Mouse (Mus musculus): ENCODE results near the gene Asf1b. TPM values are rescaled to one million over a fixed set of nuclear protein-coding genes. Genes with fewer than 3 reads are reported as not detected.

Asf1b gene
- polyA plus RNA-seq, 1 experiment = 3.6 TPM

- H3K4me1 ChIP-seq (ENCODE audit: control insufficient read depth, insufficient read depth, low read length) = no peaks in the 10 kb centered on the region
- TF ChIP-seq CTCF (conservative IDR thresholded peaks at IDR 0.05; ENCODE audit: insufficient read depth, insufficient read length, low read depth, low read length) (no peak), POLR2A (IDR thresholded peaks at IDR 0.05; ENCODE audit: low read depth, low read length) (no peak)
- no peaks in the 10 kb centered on the region for H3K27me3 ChIP-seq (replicated peaks; ENCODE audit: control insufficient read depth, insufficient read depth, low read length)
- WGBS = 88% methylated on average over 2 of the region's 2 CpGs
- peaks cover 1% of the 10 kb centered on the region; the same call in 1 of the 2 replicates for H3K36me3 ChIP-seq (ENCODE audit: control insufficient read depth, insufficient read depth, low read length)
- no peak overlapping the region for H3K27ac ChIP-seq (ENCODE audit: insufficient read depth, low read depth, low read length)
- DNase-seq = no peak
- no peak overlapping the region for H3K4me3 ChIP-seq (ENCODE audit: insufficient read depth, low read depth, low read length)
Observed at GRCm38 (mm10) chr8:83992488-83992887, 37.2 kb downstream of the Asf1b start.

DNA sequence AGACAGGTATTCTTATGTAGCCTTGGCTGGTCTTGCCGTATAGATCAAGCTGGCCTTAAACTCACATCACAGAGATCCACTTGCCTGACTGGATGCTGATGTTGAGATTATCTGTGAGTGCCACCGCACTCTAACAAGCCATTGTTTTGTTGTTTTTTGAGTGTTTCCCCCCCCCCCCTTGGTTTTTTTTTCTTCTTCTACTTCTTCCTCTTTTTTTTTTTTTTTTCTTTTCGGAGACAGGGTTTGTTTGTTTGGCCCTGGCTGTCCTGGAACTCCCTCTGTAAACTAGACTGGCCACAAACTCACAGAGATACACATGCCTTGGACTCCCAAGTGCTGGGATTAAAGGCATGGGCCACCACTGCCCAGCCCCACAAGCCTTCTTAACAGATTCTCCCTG lies 38.7 kb downstream of the Asf1b start:
- H3K27me3 ChIP-seq (replicated peaks; ENCODE audit: control insufficient read depth, insufficient read depth, low read length) = no peaks in the 10 kb centered on the region
- no peak overlapping the region for H3K4me3 ChIP-seq (ENCODE audit: insufficient read depth, low read depth, low read length)
- WGBS = 86% methylated on average over 3 of the region's 3 CpGs
- no peak overlapping the region for H3K27ac ChIP-seq (ENCODE audit: insufficient read depth, low read depth, low read length)
- peaks cover 1% of the 10 kb centered on the region; the same call in 1 of the 2 replicates for H3K36me3 ChIP-seq (ENCODE audit: control insufficient read depth, insufficient read depth, low read length)
- TF ChIP-seq CTCF (conservative IDR thresholded peaks at IDR 0.05; ENCODE audit: insufficient read depth, insufficient read length, low read depth, low read length) (no peak), POLR2A (IDR thresholded peaks at IDR 0.05; ENCODE audit: low read depth, low read length) (no peak)
- no peak for DNase-seq
- peaks cover 3% of the 10 kb centered on the region; the same call in 1 of the 2 replicates for H3K4me1 ChIP-seq (ENCODE audit: control insufficient read depth, insufficient read depth, low read length)

- Histone ChIP-seq H3K4me1 (ENCODE audit: control insufficient read depth, insufficient read depth, low read length) (peaks cover 7% of the 10 kb centered on the region; the same call in 1 of the 2 replicates), H3K36me3 (ENCODE audit: control insufficient read depth, insufficient read depth, low read length) (no peaks in the 10 kb centered on the region), H3K27me3 (replicated peaks; ENCODE audit: control insufficient read depth, insufficient read depth, low read length) (no peaks in the 10 kb centered on the region), H3K4me3 (ENCODE audit: insufficient read depth, low read depth, low read length) (no peak overlapping the region; the same call in 1 of the 2 replicates), H3K27ac (ENCODE audit: insufficient read depth, low read depth, low read length) (no peak overlapping the region; the same call in 1 of the 2 replicates)
- DNase-seq = no peak
- TF ChIP-seq CTCF (conservative IDR thresholded peaks at IDR 0.05; ENCODE audit: insufficient read depth, insufficient read length, low read depth, low read length) (no peak), POLR2A (IDR thresholded peaks at IDR 0.05; ENCODE audit: low read depth, low read length) (no peak)
- 38% methylated on average over 12 of the region's 12 CpGs for WGBS
Observed at GRCm38 (mm10) chr8:83995973-83996372, 40.7 kb downstream of the Asf1b start.

- Histone ChIP-seq H3K27me3 (replicated peaks; ENCODE audit: control insufficient read depth, insufficient read depth, low read length) (no peaks in the 10 kb centered on the region), H3K36me3 (ENCODE audit: control insufficient read depth, insufficient read depth, low read length) (no peaks in the 10 kb centered on the region), H3K27ac (ENCODE audit: insufficient read depth, low read depth, low read length) (peak overlapping the region; percentile 96), H3K4me1 (ENCODE audit: control insufficient read depth, insufficient read depth, low read length) (peaks cover 7% of the 10 kb centered on the region; the same call in 1 of the 2 replicates), H3K4me3 (ENCODE audit: insufficient read depth, low read depth, low read length) (peak overlapping the region; percentile 61)
- no peak for TF ChIP-seq CTCF (conservative IDR thresholded peaks at IDR 0.05; ENCODE audit: insufficient read depth, insufficient read length, low read depth, low read length)
- TF ChIP-seq POLR2A (IDR thresholded peaks at IDR 0.05; ENCODE audit: low read depth, low read length) = peak; percentile 63
- WGBS = 1% methylated on average over 66 of the region's 103 CpGs
- peak; percentile 96 for DNase-seq
Observed at GRCm38 (mm10) chr8:83996567-83997505, 41.5 kb downstream of the Asf1b start.

DNA sequence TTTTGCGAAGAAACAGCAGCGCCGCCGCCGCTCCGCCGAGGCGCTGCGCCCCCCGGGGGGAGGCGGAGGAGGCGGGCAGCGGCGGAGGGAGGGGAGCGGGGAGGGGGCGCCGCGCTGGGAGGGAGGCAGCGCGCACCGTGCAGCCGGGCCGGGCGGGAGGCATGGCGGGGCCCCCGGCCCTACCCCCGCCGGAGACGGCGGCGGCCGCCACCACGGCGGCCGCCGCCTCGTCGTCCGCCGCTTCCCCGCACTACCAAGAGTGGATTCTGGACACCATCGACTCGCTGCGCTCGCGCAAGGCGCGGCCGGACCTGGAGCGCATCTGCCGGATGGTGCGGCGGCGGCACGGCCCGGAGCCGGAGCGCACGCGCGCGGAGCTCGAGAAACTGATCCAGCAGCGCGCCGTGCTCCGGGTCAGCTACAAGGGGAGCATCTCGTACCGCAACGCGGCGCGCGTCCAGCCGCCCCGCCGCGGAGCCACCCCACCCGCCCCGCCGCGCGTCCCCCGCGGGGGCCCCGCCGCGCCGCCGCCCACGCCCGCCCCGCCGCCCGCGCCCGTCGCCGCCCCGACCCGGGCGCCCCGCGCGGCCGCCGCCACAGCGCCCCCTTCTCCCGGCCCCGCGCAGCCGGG lies 42.3 kb downstream of the Asf1b start, which contains the start of gene Samd1:
Gene Samd1 (plus strand): TSS at position 162 of the 631 bp plus-strand sequence.
- Histone ChIP-seq H3K27me3 (replicated peaks; ENCODE audit: control insufficient read depth, insufficient read depth, low read length) (no peaks in the 10 kb centered on the region), H3K36me3 (ENCODE audit: control insufficient read depth, insufficient read depth, low read length) (no peaks in the 10 kb centered on the region), H3K4me1 (ENCODE audit: control insufficient read depth, insufficient read depth, low read length) (peaks cover 7% of the 10 kb centered on the region; the same call in 1 of the 2 replicates), H3K4me3 (ENCODE audit: insufficient read depth, low read depth, low read length) (peak within 1 kb of the TSS; percentile 61), H3K27ac (ENCODE audit: insufficient read depth, low read depth, low read length) (peak within 1 kb of the TSS; percentile 96)
- peak; percentile 58 for DNase-seq
- WGBS = 10% methylated on average over 104 of the region's 112 CpGs
- TF ChIP-seq POLR2A (IDR thresholded peaks at IDR 0.05; ENCODE audit: low read depth, low read length) (no peak), CTCF (conservative IDR thresholded peaks at IDR 0.05; ENCODE audit: insufficient read depth, insufficient read length, low read depth, low read length) (no peak)

DNA sequence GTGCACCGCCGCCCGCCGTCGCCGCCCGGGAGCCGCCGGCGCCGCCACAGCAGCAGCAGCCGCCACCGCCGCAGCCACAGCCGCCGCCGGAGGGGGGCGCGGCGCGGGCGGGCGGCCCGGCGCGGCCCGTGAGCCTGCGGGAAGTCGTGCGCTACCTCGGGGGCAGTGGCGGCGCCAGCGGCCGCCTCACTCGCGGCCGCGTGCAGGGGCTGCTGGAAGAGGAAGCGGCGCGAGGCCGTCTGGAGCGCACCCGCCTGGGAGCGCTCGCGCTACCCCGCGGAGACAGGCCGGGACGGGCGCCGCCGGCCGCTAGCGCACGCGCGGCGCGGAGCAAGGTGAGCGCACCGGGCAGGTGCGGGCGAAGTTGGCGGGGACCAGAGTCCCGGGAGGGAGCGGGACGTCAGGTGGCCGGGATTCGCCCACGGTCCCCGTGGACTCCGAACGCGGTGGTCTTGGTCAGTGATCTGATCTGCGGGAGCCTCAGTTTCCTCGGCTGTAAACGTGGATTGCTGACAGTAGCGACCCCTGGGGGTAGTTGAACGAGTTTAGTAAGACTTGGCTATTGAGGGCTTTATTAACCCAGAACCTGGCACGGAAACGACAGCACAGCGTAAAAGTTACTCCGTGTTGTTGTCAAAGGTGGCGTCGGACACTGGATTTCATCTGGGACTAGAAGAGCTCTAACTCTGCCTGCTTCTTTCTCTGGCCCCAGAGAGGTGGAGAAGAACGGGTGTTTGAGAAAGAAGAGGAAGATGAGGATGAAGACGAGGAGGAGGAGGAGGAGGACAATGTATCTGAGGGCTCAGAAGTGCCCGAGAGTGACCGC lies 43.1 kb downstream of the Asf1b start:
- peaks cover 12% of the 10 kb centered on the region; the same call in 1 of the 2 replicates for H3K4me1 ChIP-seq (ENCODE audit: control insufficient read depth, insufficient read depth, low read length)
- 14% methylated on average over 92 of the region's 92 CpGs for WGBS
- H3K27me3 ChIP-seq (replicated peaks; ENCODE audit: control insufficient read depth, insufficient read depth, low read length) = no peaks in the 10 kb centered on the region
- peak; percentile 80 for DNase-seq
- peak overlapping the region; percentile 60 for H3K4me3 ChIP-seq (ENCODE audit: insufficient read depth, low read depth, low read length)
- TF ChIP-seq POLR2A (IDR thresholded peaks at IDR 0.05; ENCODE audit: low read depth, low read length) (no peak), CTCF (conservative IDR thresholded peaks at IDR 0.05; ENCODE audit: insufficient read depth, insufficient read length, low read depth, low read length) (peak; percentile 49)
- H3K27ac ChIP-seq (ENCODE audit: insufficient read depth, low read depth, low read length) = peak overlapping the region; percentile 83
- no peaks in the 10 kb centered on the region for H3K36me3 ChIP-seq (ENCODE audit: control insufficient read depth, insufficient read depth, low read length)

All from kidney, adult 2 months (tissue).